Mouse (Mus musculus) midbrain, embryonic 12.5 days (tissue): ENCODE measurements around the gene Itsn1. TPM values are rescaled to one million over a fixed set of nuclear protein-coding genes. Genes with fewer than 3 reads are reported as not detected.

ENCODE experiments used
- ATAC-seq: fragments of 200-750 bp; cut with Nextera tagmentation; 2 replicates; pipeline ENCODE4 v1.8.0; 2017; ENCODE audit warnings: low read depth, moderate TSS enrichment, moderate library complexity; ENCODE audit not compliant: low FRiP score
- H3K27ac ChIP-seq: fragments of 300-500 bp; sonication (generic); replicated peaks from 2 replicates; pipeline ENCODE4 v1.5.1; 2016; ENCODE audit warnings: mild to moderate bottlenecking
- H3K27me3 ChIP-seq: fragments of 300-500 bp; sonication (generic); 2 replicates; pipeline ENCODE4 v1.6.1; 2016; ENCODE audit warnings: mild to moderate bottlenecking
- H3K36me3 ChIP-seq: fragments of 300-500 bp; sonication (generic); 2 replicates; pipeline ENCODE4 v1.6.1; 2016
- H3K4me1 ChIP-seq: fragments of 300-500 bp; sonication (generic); 2 replicates; pipeline ENCODE4 v1.6.1; 2016
- H3K4me2 ChIP-seq: fragments of 300-500 bp; sonication (generic); replicated peaks from 2 replicates; pipeline ENCODE4 v1.6.1; 2016; ENCODE audit warnings: mild to moderate bottlenecking, moderate library complexity
- H3K4me3 ChIP-seq: fragments of 300-500 bp; sonication (generic); 2 replicates; pipeline ENCODE4 v1.5.1; 2016; ENCODE audit warnings: mild to moderate bottlenecking
- H3K9ac ChIP-seq: fragments of 300-500 bp; sonication (generic); replicated peaks from 2 replicates; pipeline ENCODE4 v1.6.1; 2016; ENCODE audit warnings: mild to moderate bottlenecking, moderate library complexity
- H3K9me3 ChIP-seq: fragments of 300-500 bp; sonication (generic); 2 replicates; pipeline ENCODE4 v1.6.1; 2016; ENCODE audit warnings: mild to moderate bottlenecking
- WGBS: fragments of 180-500 bp; shearing (Covaris S2); methylation state at CpG from one replicate; pipeline ENCODE4 v1.1.7; 2016; 5-methylcytosine and 5-hydroxymethylcytosine counted together
- polyA plus RNA-seq: library from polyadenylated mRNA; unstranded; fragments of >200 nt; fragmentation: Nextera tagmentation; extraction: Ambion mirVana; gene quantifications from 2 replicates; pipeline ENCODE4 v1.2.1, GENCODE M21; 2016

Gene Itsn1
- polyA plus RNA-seq, 1 experiment from 2014 or later: 75.4 TPM

- H3K9ac ChIP-seq: no peak overlapping the region
- no peaks in the 10 kb centered on the region for H3K4me1 ChIP-seq
- no peak overlapping the region for H3K4me3 ChIP-seq
- H3K9me3 ChIP-seq: no peaks in the 10 kb centered on the region
- no peaks in the 10 kb centered on the region for H3K27me3 ChIP-seq
- H3K27ac ChIP-seq: no peak overlapping the region
- H3K36me3 ChIP-seq: peaks cover 28% of the 10 kb centered on the region; the same call in 1 of the 2 replicates
- no peak overlapping the region for H3K4me2 ChIP-seq
- 82% methylated on average over 11 of the region's 11 CpGs for WGBS
- ATAC-seq: no peak
Observed at GRCm38 (mm10) chr16:91907158-91907557, 178.1 kb downstream of the Itsn1 start.

GRCm38 (mm10) chr16:91909569-91910335 is 180.7 kb downstream of the Itsn1 start:
- H3K4me1 ChIP-seq: no peaks in the 10 kb centered on the region
- 92% methylated on average over 15 of the region's 15 CpGs for WGBS
- ATAC-seq: no peak
- H3K27ac ChIP-seq: no peak overlapping the region
- H3K4me2 ChIP-seq: no peak overlapping the region
- H3K9me3 ChIP-seq: no peaks in the 10 kb centered on the region
- no peak overlapping the region for H3K4me3 ChIP-seq
- H3K27me3 ChIP-seq: no peaks in the 10 kb centered on the region
- H3K36me3 ChIP-seq: peaks cover 19% of the 10 kb centered on the region; the same call in 1 of the 2 replicates
- no peak overlapping the region for H3K9ac ChIP-seq

GRCm38 (mm10) chr16:91917631-91918096 is 188.6 kb downstream of the Itsn1 start:
- H3K27me3 ChIP-seq: no peaks in the 10 kb centered on the region
- ATAC-seq: peak; percentile 58
- H3K9ac ChIP-seq: no peak overlapping the region
- no peak overlapping the region for H3K27ac ChIP-seq
- H3K9me3 ChIP-seq: no peaks in the 10 kb centered on the region
- H3K4me1 ChIP-seq: peaks cover 17% of the 10 kb centered on the region; the same call in 1 of the 2 replicates
- peaks cover 2% of the 10 kb centered on the region; the same call in 1 of the 2 replicates for H3K36me3 ChIP-seq
- WGBS: 31% methylated on average over 17 of the region's 17 CpGs
- no peak overlapping the region for H3K4me3 ChIP-seq
- peak overlapping the region; percentile 35 for H3K4me2 ChIP-seq

DNA sequence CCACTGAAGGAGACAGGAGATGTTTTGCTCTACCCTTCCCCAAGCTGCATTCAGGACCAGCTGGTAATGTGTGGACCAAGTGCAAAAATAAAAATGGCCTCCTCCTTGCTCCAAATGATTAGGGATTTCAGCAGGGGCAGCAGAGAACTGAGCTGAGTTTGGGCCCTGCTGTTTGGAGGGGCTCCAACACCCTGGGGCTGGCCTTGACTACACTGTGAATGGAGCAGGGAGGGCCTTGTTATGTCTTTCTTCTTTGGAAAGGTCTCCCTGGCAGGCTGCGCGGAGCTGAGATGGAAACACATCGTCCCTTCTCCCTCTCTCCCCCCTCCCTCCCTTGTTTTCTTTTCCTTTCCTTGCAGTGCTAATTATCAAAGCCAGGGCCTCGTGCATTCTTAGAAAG is 189.4 kb downstream of the Itsn1 start:
- no peak overlapping the region for H3K4me3 ChIP-seq
- H3K4me1 ChIP-seq: peaks cover 17% of the 10 kb centered on the region; the same call in 1 of the 2 replicates
- no peak overlapping the region for H3K27ac ChIP-seq
- H3K4me2 ChIP-seq: no peak overlapping the region
- 76% methylated on average over 4 of the region's 4 CpGs for WGBS
- H3K27me3 ChIP-seq: no peaks in the 10 kb centered on the region
- no peak overlapping the region for H3K9ac ChIP-seq
- H3K9me3 ChIP-seq: no peaks in the 10 kb centered on the region
- ATAC-seq: no peak
- peaks cover 4% of the 10 kb centered on the region for H3K36me3 ChIP-seq

GRCm38 (mm10) chr16:91919056-91919455 is 190.0 kb downstream of the Itsn1 start:
- Histone ChIP-seq H3K9me3 (no peaks in the 10 kb centered on the region), H3K4me1 (peaks cover 17% of the 10 kb centered on the region; the same call in 1 of the 2 replicates), H3K9ac (no peak overlapping the region), H3K36me3 (peaks cover 10% of the 10 kb centered on the region), H3K27me3 (no peaks in the 10 kb centered on the region), H3K27ac (no peak overlapping the region), H3K4me2 (no peak overlapping the region), H3K4me3 (no peak overlapping the region)
- WGBS: 56% methylated on average over 6 of the region's 6 CpGs
- ATAC-seq: no peak

DNA sequence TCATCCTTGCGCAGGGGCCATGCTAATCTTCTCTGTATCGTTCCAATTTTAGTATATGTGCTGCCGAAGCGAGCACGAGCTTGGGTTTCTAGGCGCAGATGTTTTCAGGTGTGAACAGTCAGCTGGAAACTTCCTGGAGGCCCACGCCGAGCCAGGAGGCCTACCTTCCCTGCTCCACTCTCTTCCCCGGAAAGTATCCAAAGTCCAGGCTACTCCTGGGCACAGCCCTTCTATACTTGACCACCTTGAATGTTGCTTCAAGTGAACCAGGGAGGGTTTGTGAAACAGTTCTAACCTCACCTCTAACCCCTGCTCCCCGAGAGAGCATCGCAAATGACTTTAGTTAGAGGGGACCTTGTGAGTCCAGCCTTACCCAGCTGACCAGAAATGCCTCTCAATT is 192.3 kb downstream of the Itsn1 start:
- H3K9ac ChIP-seq: no peak overlapping the region
- peaks cover 17% of the 10 kb centered on the region; the same call in 1 of the 2 replicates for H3K4me1 ChIP-seq
- ATAC-seq: no peak
- H3K4me2 ChIP-seq: no peak overlapping the region
- H3K4me3 ChIP-seq: no peak overlapping the region
- no peak overlapping the region for H3K27ac ChIP-seq
- H3K27me3 ChIP-seq: no peaks in the 10 kb centered on the region
- peaks cover 33% of the 10 kb centered on the region for H3K36me3 ChIP-seq
- H3K9me3 ChIP-seq: no peaks in the 10 kb centered on the region
- 91% methylated on average over 11 of the region's 11 CpGs for WGBS

GRCm38 (mm10) chr16:91922939-91923338 is 193.9 kb downstream of the Itsn1 start:
- Histone ChIP-seq H3K9ac (no peak overlapping the region), H3K27me3 (no peaks in the 10 kb centered on the region), H3K36me3 (peaks cover 49% of the 10 kb centered on the region), H3K4me2 (no peak overlapping the region), H3K4me3 (no peak overlapping the region), H3K27ac (no peak overlapping the region), H3K9me3 (no peaks in the 10 kb centered on the region), H3K4me1 (peaks cover 7% of the 10 kb centered on the region; the same call in 1 of the 2 replicates)
- WGBS: 80% methylated on average over 8 of the region's 8 CpGs
- no peak for ATAC-seq

DNA sequence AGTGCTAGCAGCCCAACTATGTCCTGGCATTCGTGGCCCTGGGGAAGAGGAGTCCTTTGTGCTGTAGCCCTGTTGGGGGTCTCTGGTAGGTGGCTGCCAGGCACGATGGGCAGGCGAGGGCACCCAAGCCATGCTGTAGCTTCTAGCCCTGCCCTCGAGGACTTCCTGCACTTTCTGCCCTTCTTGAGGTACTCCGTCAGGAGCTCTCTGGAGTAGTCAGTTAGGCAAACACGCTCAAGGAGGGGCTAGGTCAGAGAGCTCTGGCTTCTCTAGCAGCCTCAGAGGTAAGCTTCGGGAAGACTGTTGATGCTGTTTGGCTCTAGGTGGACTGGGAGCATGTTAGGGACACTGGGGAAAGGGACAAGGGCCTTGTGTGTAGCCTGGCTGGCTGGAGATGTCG is 195.3 kb downstream of the Itsn1 start:
- Histone ChIP-seq H3K4me3 (no peak overlapping the region), H3K27ac (no peak overlapping the region), H3K4me1 (no peaks in the 10 kb centered on the region), H3K27me3 (no peaks in the 10 kb centered on the region), H3K9me3 (no peaks in the 10 kb centered on the region), H3K4me2 (no peak overlapping the region), H3K9ac (no peak overlapping the region), H3K36me3 (peaks cover 63% of the 10 kb centered on the region)
- ATAC-seq: no peak
- WGBS: 94% methylated on average over 8 of the region's 8 CpGs

DNA sequence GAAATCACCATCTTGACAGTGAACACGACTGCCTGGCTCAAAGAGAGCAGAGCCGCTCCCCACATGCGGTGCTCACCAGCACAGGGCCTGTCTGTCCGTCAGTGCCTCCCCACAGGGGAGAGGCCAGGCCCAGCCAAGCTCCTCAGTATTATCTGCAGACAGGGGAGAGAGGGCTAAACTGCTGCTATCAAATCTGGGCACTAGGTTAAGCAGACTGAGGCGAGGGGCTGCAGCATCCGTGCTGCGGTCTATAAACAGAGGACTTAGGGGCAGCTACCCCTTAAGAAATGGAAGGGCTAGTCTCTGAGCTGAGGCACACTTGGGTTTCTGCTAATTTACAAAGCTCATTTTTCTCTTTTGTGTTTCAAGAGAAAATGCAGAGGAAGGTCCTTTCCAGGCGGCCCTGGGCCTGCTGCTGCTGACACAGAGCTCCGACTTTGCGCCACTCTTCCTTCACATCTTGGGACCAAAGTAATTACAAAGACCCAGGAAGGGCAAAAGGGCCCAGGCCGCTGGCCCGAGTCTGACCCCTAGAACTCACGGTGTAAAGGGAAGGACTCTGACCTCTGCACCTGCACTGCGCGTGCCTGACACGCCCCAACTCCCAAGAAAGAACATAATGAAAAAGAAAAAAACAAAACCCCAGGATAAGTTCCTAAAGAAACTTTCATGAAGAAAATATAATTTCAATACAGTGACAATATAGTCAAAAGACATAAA is 199.0 kb downstream of the Itsn1 start:
- 86% methylated on average over 16 of the region's 16 CpGs for WGBS
- no peaks in the 10 kb centered on the region for H3K9me3 ChIP-seq

GRCm38 (mm10) chr16:91931078-91932013 is 202.3 kb downstream of the Itsn1 start:
- peaks cover 36% of the 10 kb centered on the region for H3K36me3 ChIP-seq
- H3K9ac ChIP-seq: peak overlapping the region; percentile 95
- H3K4me1 ChIP-seq: peaks cover 13% of the 10 kb centered on the region
- under 1% methylated on average over 53 of the region's 53 CpGs for WGBS
- H3K4me2 ChIP-seq: peak overlapping the region; percentile 82
- ATAC-seq: peak; percentile 96
- H3K4me3 ChIP-seq: peak overlapping the region; percentile 97
- H3K9me3 ChIP-seq: no peaks in the 10 kb centered on the region
- no peaks in the 10 kb centered on the region for H3K27me3 ChIP-seq
- H3K27ac ChIP-seq: peak overlapping the region; percentile 83

More for the DNA sequence above, 199.0 kb downstream of the Itsn1 start:
- Histone ChIP-seq H3K36me3 (peaks cover 69% of the 10 kb centered on the region), H3K4me1 (peaks cover 13% of the 10 kb centered on the region), H3K4me3 (no peak overlapping the region), H3K27ac (no peak overlapping the region), H3K9ac (no peak overlapping the region), H3K27me3 (no peaks in the 10 kb centered on the region), H3K4me2 (no peak overlapping the region)
- ATAC-seq: no peak

- Histone ChIP-seq H3K27ac (no peak overlapping the region), H3K4me1 (peaks cover 13% of the 10 kb centered on the region), H3K27me3 (no peaks in the 10 kb centered on the region; the same call in 1 of the 2 replicates), H3K4me3 (peak overlapping the region; percentile 97), H3K9ac (no peak overlapping the region), H3K36me3 (peaks cover 28% of the 10 kb centered on the region), H3K4me2 (peak overlapping the region; percentile 52), H3K9me3 (no peaks in the 10 kb centered on the region)
- 53% methylated on average over 8 of the region's 8 CpGs for WGBS
- ATAC-seq: no peak
Observed at GRCm38 (mm10) chr16:91932082-91932690, 203.1 kb downstream of the Itsn1 start.
